Mouse (Mus musculus) spleen, postnatal 4 days (tissue): ENCODE measurements at regions not wholly inside any gene's neighbourhood (a gene's known extent, or its start where the extent isn't known, plus 50 kb on each side); places are given as distances from the start of the nearest gene placed in this dataset.

Source experiments
- DNase-seq, 2 experiments: peaks; one replicate each; pipeline ENCODE4 v3.0.0; 2022; ENCODE audit warnings: low spot score in 2 of 2

DNA sequence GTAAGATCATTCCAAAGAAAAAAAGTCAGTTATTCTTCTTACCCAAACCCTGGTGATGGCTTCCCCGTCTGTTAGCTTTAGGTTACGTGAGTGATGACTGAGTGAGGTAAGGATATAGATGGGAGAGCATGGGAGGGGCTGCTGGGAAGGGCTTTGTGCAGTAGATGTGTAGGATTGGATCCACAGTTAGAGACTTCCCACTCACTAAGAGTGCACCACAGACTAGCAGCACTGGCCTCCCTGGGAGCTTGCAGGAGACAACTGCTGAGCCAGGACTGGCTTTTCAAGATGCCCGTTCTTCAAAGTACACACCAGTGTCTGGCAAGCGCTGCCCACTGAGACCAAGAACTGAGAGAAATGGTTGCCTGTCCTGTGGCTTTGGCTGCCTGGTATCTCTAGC, 62.0 kb upstream of the Ifne start:
- no peak for DNase-seq

DNA sequence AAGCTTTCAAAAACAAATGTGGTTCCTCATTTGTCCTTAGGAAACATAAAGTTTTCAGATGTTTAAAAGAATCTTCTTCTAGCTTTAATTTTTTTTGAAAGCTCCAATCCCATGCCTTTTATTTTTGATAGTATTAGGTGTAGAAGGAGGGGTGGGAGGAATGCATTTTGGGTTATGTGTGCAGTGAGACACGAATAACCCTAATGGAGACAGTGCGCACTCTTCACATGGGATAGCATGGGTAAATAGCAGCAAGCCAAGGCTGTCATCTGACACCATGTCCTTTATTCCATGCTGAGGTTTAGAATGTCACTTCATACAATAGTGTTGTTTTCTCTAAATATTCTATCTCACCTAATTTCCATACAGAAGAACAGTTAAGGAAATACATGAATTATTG, 60.7 kb upstream of the Ifne start:
- DNase-seq = no peak

DNA sequence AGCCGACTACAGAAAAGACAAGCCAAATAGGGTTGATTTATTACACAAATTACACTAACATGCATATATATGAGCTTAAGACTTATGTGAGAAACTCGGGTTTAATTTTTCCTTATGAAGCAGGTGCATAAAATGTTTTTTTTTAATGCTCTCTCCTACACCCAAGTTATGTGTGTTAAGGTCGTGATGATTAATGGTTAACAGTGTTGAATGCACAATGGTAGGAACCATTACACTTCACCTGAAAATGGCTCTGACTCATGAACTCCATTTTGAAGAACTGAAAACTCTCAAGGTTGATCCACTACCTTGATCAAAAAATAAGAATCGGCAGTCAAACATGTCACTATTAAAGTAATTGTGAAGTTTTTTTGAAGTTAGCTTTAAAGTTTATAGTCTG, 59.4 kb upstream of the Ifne start:
- no peak for DNase-seq

DNA sequence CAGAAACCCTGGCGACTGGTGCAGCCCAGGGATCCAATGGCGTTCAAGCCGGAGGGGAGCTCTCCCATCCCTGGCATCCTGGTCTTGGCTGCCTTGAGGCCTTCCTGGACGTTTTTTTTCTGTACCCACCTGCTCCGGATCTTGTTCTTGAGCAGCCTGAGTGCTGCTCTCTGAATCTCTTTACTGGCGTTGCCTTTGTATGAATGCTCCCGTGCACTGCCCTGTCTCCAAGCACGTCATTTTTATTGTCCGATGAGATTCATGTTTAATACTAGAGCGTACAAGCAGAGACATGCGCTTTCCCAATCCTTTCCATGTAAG, 58.7 kb upstream of the Ifne start:
- DNase-seq = no peak

DNA sequence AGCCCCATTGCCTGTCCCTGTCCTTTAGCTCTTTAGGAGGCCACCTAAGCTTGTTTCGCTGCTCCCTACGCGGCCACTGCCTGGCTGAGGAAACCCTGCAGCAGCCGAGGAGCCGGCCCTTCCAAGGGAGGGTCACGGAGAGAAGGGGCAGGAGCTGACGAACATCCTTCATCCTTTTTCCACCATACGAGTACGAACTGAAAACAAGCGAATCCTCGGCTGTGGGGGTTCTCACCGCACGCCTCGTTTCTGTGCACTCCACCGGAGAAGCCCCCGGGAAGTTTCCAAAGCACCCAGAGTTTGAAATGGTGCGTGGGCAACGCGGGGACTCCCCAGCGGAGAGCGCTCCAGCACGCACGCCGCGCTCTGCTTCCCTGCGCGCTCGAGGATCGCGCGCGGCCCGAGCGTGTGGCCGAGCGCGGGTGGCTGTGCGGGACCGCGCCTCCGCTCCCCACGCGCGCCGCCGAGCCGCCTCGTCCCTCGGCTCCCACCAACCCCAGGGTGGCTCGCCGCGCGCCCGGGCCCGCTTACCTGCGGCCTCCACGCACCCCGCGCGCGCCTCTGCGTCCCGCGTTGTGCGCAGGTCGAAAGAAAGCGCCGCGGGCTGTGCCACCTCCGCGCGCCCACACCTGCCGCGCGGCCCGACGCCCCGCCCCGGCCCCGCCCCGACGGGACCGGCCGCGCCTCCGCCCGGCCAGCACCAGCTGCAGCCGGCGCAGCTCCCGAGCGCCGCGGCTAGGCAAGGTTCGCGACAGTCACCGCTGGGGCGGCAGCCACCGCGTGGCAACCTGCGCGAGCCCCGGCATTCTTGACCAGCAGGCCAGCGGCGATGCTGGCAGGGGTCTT, 58.1 kb upstream of the Ifne start:
- DNase-seq = peak; percentile 18 to 68

DNA sequence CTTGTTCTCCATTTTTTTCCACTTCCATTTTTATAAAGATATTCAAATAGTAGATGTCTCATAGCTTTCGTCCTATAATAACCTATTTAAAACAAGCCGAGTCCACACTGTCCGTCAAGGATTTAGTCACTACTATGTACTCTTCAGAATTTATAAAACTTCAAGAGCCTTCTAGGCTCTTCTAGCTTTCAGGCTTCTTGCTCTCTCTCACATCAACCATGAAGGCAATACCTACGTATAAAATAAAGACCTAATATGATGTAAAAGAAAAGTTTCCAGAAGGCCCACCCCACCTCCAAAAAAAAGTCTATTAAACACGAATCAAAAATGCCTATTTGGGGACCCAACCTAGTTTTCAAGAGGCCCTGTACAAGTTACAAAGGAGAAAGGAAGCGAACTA, 57.0 kb upstream of the Ifne start:
- no peak for DNase-seq

DNA sequence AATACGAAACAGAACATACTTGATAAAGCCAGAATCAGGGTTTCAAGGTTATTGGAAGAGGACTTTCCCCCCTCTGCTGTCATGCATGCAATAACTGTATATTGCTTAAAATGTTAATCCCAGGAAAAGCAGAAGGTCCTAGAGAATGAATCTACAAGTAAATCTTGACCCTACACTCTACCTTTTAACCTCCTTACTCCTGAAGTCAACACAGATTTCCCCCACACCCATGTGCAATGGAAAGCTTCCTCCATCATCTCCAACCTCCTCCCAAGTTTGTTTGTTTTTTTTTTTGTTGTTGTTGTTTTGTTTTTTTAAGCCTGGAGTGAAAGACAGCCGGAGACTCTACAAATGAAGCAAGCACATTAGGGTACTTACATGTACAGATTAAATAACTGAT, 55.9 kb upstream of the Ifne start:
- no peak for DNase-seq

DNA sequence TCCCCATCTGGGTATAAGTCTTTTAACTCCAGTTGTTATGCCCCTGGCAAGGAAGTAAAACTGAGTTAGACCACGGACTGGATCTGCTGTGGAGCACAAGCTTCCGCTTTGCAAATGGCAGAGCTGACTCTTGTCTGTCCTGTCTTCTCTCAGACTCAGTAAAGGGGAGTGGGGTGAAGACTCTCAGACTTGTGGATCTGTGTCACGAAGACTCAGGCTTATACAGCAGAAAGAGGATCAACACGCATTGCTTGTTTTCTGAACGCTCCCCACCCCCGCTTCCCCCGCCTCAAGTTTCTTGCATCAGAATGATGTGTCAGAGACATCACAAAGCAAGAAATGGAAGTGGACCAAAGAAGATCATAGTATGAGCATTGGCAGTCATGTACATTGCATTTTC, 55.3 kb upstream of the Ifne start:
- DNase-seq = no peak

DNA sequence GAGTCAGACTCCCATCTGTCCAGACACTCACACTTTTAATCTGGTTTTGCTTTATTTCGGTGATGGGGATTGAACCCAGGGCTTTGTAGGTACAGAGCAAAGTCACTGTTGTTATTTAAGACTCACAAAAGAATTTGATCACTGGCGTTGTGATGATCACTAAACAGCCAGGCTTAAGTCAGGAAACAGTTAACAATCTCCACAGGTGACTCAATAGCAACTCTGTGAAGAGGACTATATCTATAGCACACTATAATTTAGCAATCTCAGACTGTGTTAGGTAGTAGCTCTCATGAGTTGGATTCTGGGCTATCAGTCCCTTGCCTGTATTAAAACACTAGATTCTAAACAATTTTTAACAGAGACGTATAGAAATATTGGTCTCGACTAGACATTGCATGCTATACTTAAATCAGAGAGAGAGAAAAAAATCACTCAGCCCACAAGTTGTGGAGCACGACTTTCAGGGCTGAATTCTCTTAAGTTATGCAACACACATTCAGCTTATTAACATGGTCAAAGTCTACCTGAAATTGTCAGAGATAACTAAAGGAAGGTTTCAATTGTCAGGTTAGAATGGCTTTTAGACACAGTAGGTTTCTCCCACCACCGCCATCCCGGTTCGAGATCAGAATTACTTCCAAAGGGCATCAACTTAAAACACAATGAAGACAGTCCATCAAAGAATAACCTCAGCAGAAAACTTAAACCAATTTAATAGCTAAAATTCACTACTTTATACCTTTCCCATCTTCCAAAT, 54.4 kb upstream of the Ifne start:
- DNase-seq = no peak

DNA sequence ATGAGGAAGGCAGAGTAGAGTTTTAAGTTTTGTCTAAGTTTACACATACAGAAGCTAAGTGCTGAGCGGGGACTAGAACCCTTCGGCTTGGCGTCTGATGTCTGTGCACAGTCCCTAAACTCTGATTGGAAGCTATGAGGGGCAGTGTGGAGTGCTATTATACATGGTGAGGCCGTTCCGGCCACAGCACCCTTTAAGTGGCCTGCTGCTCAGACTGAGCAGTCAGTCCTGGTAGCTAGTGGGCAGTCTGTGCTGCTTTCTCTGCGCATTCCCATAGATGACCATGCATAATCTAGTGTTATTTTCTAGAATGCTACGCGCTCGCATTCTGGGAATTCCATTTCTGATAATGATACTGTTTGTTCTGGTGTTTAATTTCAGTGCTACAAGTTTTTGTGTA, 51.2 kb upstream of the Ifne start:
- DNase-seq = no peak
